Mouse (Mus musculus): ENCODE results near the gene Rnase11. TPM values are rescaled to one million over a fixed set of nuclear protein-coding genes. Genes with fewer than 3 reads are reported as not detected.

The Rnase11 gene
- total and polyA plus RNA-seq, 3 experiments: not detected

GRCm38 (mm10) chr14:51060761-51061160 lies 10.8 kb upstream of the Rnase11 start:
- H3K27ac ChIP-seq (ENCODE audit: control insufficient read depth, low read depth, low read length): no peak overlapping the region
- no peaks in the 10 kb centered on the region for H3K27me3 ChIP-seq (ENCODE audit: control insufficient read depth in 1 of 2, insufficient read depth in 2 of 2, low read length in 2 of 2)
- no peaks in the 10 kb centered on the region; a peak in 1 of 4 replicates for H3K36me3 ChIP-seq (ENCODE audit: control insufficient read depth in 1 of 2, insufficient read depth in 2 of 2, low read length in 2 of 2)
- peaks cover 0 to 6% of the 10 kb centered on the region in 2 experiments; a peak in 2 of 4 replicates for H3K4me1 ChIP-seq (ENCODE audit: control insufficient read depth in 1 of 2, insufficient read depth in 2 of 2, low read length in 2 of 2)
- H3K9ac ChIP-seq (ENCODE audit: control insufficient read depth, low read depth, low read length, poor library complexity, severe bottlenecking): no peak overlapping the region
- TF ChIP-seq EP300 (IDR thresholded peaks at IDR 0.05; ENCODE audit: low read depth in 1 of 2, low read length in 2 of 2) (no peak), E2F4 (IDR thresholded peaks at IDR 0.05; ENCODE audit: borderline replicate concordance, low read depth, low read length) (no peak), MAX (IDR thresholded peaks at IDR 0.05; ENCODE audit: low read length) (no peak), MEF2A (IDR thresholded peaks at IDR 0.05; ENCODE audit: extremely low read depth, insufficient replicate concordance, low read depth, low read length, poor library complexity, severe bottlenecking) (no peak), ZC3H11A (IDR thresholded peaks at IDR 0.05; ENCODE audit: low read depth, low read length) (no peak), HCFC1 (IDR thresholded peaks at IDR 0.05; ENCODE audit: low read depth, low read length) (no peak), GATA1 (IDR thresholded peaks at IDR 0.05; ENCODE audit: low read depth, low read length) (no peak), MYC (IDR thresholded peaks at IDR 0.05; ENCODE audit: low read depth, low read length) (no peak), JUND (IDR thresholded peaks at IDR 0.05; ENCODE audit: low read depth, low read length) (no peak), GABPA (IDR thresholded peaks at IDR 0.05; ENCODE audit: low read depth, low read length) (no peak), ETS1 (IDR thresholded peaks at IDR 0.05; ENCODE audit: low read depth, low read length) (no peak)
- no peaks in the 10 kb centered on the region for H3K79me2 ChIP-seq (ENCODE audit: control insufficient read depth, insufficient read depth, low read length, poor library complexity)
- no peaks in the 10 kb centered on the region for H3K9me3 ChIP-seq (replicated peaks; ENCODE audit: insufficient read depth, low read length)
- DNase-seq (ENCODE audit: low read depth, low spot score): no peak
- no peak overlapping the region for H3K4me3 ChIP-seq (ENCODE audit: control insufficient read depth in 1 of 2, insufficient read depth in 1 of 2, low read depth in 2 of 2, low read length in 2 of 2)

DNA sequence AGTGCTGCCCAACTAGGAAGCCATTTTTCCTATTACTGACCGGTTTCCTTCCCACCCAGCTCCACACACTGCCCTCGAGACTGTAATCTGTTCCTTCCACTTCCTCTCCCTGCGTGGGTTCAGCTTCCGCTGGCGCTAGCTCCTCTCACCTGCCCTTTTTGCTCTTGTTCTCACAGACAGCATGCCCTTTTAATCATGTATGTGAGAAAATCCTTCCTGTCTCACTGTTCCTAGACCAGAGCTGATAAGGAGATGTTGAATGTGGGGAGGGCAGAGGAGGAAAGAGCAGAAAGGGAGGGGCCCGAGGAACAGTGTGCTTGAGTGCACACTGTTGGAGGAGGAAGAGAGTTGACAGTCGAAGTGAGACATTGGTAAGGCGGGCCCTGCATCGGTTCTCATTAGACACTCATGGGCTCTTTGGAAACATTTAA lies 7.5 kb upstream of the Rnase11 start, which contains the start of gene Rnase12:
Rnase12 (minus strand) TSS at position 261 of the 431 bp plus-strand sequence.
- H3K9me3 ChIP-seq (replicated peaks; ENCODE audit: insufficient read depth, low read length): no peaks in the 10 kb centered on the region
- peak; percentile 18 for DNase-seq (ENCODE audit: low read depth, low spot score)
- H3K9ac ChIP-seq (ENCODE audit: control insufficient read depth, low read depth, low read length, poor library complexity, severe bottlenecking): no peak within 1 kb of the TSS
- no peak within 1 kb of the TSS for H3K27ac ChIP-seq (ENCODE audit: control insufficient read depth, low read depth, low read length)
- no peaks in the 10 kb centered on the region for H3K79me2 ChIP-seq (ENCODE audit: control insufficient read depth, insufficient read depth, low read length, poor library complexity)
- H3K27me3 ChIP-seq (ENCODE audit: control insufficient read depth in 1 of 2, insufficient read depth in 2 of 2, low read length in 2 of 2): peaks cover 0 to 6% of the 10 kb centered on the region in 2 experiments; a peak in 3 of 4 replicates
- no peaks in the 10 kb centered on the region; a peak in 1 of 4 replicates for H3K36me3 ChIP-seq (ENCODE audit: control insufficient read depth in 1 of 2, insufficient read depth in 2 of 2, low read length in 2 of 2)
- TF ChIP-seq CTCF (IDR thresholded peaks at IDR 0.05 in 2 of 3, conservative IDR thresholded peaks at IDR 0.05 in 1 of 3; ENCODE audit: control insufficient read depth in 1 of 3, insufficient read depth in 1 of 3, low read depth in 2 of 3, low read length in 3 of 3, poor library complexity in 1 of 3, severe bottlenecking in 1 of 3) (no peak), POLR2AphosphoS2 (IDR thresholded peaks at IDR 0.05; ENCODE audit: low read length) (no peak), MXI1 (IDR thresholded peaks at IDR 0.05; ENCODE audit: low read depth, low read length) (no peak), ZKSCAN1 (IDR thresholded peaks at IDR 0.05; ENCODE audit: low read depth, low read length) (no peak), E2F4 (IDR thresholded peaks at IDR 0.05; ENCODE audit: borderline replicate concordance, low read depth, low read length) (no peak), HCFC1 (IDR thresholded peaks at IDR 0.05; ENCODE audit: low read depth, low read length) (no peak), ZC3H11A (IDR thresholded peaks at IDR 0.05; ENCODE audit: low read depth, low read length) (no peak), ETS1 (IDR thresholded peaks at IDR 0.05; ENCODE audit: low read depth, low read length) (no peak), ELF1 (IDR thresholded peaks at IDR 0.05; ENCODE audit: low read depth, low read length) (no peak), POLR2AphosphoS5 (IDR thresholded peaks at IDR 0.05; ENCODE audit: borderline replicate concordance, low read depth, low read length) (no peak), BHLHE40 (IDR thresholded peaks at IDR 0.05; ENCODE audit: borderline replicate concordance, low read depth, low read length) (no peak), SMC3 (IDR thresholded peaks at IDR 0.05; ENCODE audit: low read depth, low read length) (no peak), MEF2A (IDR thresholded peaks at IDR 0.05; ENCODE audit: extremely low read depth, insufficient replicate concordance, low read depth, low read length, poor library complexity, severe bottlenecking) (no peak), CHD2 (IDR thresholded peaks at IDR 0.05; ENCODE audit: low read length) (no peak), UBTF (IDR thresholded peaks at IDR 0.05; ENCODE audit: borderline replicate concordance, insufficient read depth, low read depth, low read length) (no peak), RCOR1 (IDR thresholded peaks at IDR 0.05; ENCODE audit: low read depth, low read length) (no peak), TCF12 (IDR thresholded peaks at IDR 0.05; ENCODE audit: low read depth, low read length) (no peak)
- H3K4me3 ChIP-seq (ENCODE audit: control insufficient read depth in 1 of 2, insufficient read depth in 1 of 2, low read depth in 2 of 2, low read length in 2 of 2): no peak within 1 kb of the TSS
- peaks cover 0 to 6% of the 10 kb centered on the region in 2 experiments; a peak in 2 of 4 replicates for H3K4me1 ChIP-seq (ENCODE audit: control insufficient read depth in 1 of 2, insufficient read depth in 2 of 2, low read length in 2 of 2)

All from MEL (cell line).